14 mouse cellular contexts compared by ENCODE assay signal in genomic region chr14:23051441-23051840, GRCm38 (mm10).
"Had no signal": no experiment of that assay in that cellular context is flagged by ENCODE, and none has a peak within 500 bp of the region (broad histone marks: within the 10 kb centered on the region; RNA-seq: fewer than 3 reads in every experiment).

No protein-coding gene starts in this region.

- H3K4me2 ChIP-seq: limb, embryonic 13.5 days; liver, embryonic 15.5 days; midbrain, embryonic 13.5 days; neural tube, embryonic 15.5 days; stomach, embryonic 15.5 days had no signal

- H3K27me3 ChIP-seq: limb, embryonic 13.5 days; liver, embryonic 15.5 days; stomach, embryonic 15.5 days had no signal

- H3K9ac ChIP-seq: limb, embryonic 13.5 days; liver, embryonic 15.5 days; midbrain, embryonic 13.5 days; neural tube, embryonic 15.5 days; stomach, embryonic 15.5 days had no signal

- H3K4me3 ChIP-seq: limb, embryonic 13.5 days; liver, embryonic 15.5 days; midbrain, embryonic 13.5 days; neural tube, embryonic 15.5 days; stomach, embryonic 15.5 days had no signal

- ATAC-seq: lung, postnatal 0 days; midbrain, embryonic 13.5 days had no signal

- H3K9me3 ChIP-seq: limb, embryonic 13.5 days; liver, embryonic 15.5 days; midbrain, embryonic 13.5 days; neural tube, embryonic 15.5 days; stomach, embryonic 15.5 days had no signal

- H3K4me1 ChIP-seq: liver, embryonic 15.5 days; neural tube, embryonic 15.5 days; stomach, embryonic 15.5 days had no signal

- H3K27ac ChIP-seq: kidney, postnatal 0 days; limb, embryonic 13.5 days; liver, embryonic 15.5 days; midbrain, embryonic 13.5 days; neural tube, embryonic 15.5 days; stomach, embryonic 15.5 days had no signal

- H3K36me3 ChIP-seq: limb, embryonic 13.5 days; liver, embryonic 15.5 days; midbrain, embryonic 13.5 days; neural tube, embryonic 15.5 days; stomach, embryonic 15.5 days had no signal

- DNase-seq: kidney, postnatal 4 days; left cerebral cortex, postnatal 4 days; lung, adult 2 months; lung, postnatal 36 days; spleen, adult 18-20 months; thymus, adult 2 months; thymus, postnatal 4 days had no signal
